Mouse (Mus musculus) gastrocnemius, adult 2 months (tissue): ENCODE results near the gene Crtc3. TPM values are rescaled to one million over a fixed set of nuclear protein-coding genes. Genes with fewer than 3 reads are reported as not detected.

Source experiments
- DNase-seq: peaks from one replicate; pipeline ENCODE4 v3.0.0; 2022
- H3K27ac ChIP-seq: fragments of 200-600 bp; 2 replicates; pipeline ENCODE4 v1.8.1; 2022; ENCODE audit warnings: mild to moderate bottlenecking
- H3K4me3 ChIP-seq: fragments of 200-600 bp; 2 replicates; pipeline ENCODE4 v1.8.1; 2022; ENCODE audit warnings: mild to moderate bottlenecking, moderate library complexity
- CTCF ChIP-seq: fragments of 200-600 bp; IDR thresholded peaks from 2 replicates; pipeline ENCODE4 v1.8.1; 2022; ENCODE audit warnings: antibody characterized with exemption, mild to moderate bottlenecking, moderate library complexity
- intact Hi-C: fragments of 180-260 bp; cut with DNase I; formaldehyde crosslinking; loops from one replicate; pipeline ENCODE4 v1.15.1; 2025
- total RNA-seq, 2 experiments: library from RNA; stranded (reverse); gene quantifications; 2 replicates each; pipeline ENCODE4 v1.2.3; 2021

Crtc3 gene
- total RNA-seq, 2 experiments from 2014 or later, result 12.0 to 13.1 TPM

GRCm38 (mm10) chr7:80646093-80647025 is 42.3 kb downstream of the Crtc3 start:
- intact Hi-C loops, result no loop called here
- Histone ChIP-seq H3K27ac (peak overlapping the region; percentile 85), H3K4me3 (0 out of 2 replicates have a peak overlapping the region, but pooled peaks have one; percentile 68)
- DNase-seq, result peak; percentile 31
- TF ChIP-seq CTCF, result no peak

- DNase-seq, result no peak
- Histone ChIP-seq H3K4me3 (no peak overlapping the region), H3K27ac (peak overlapping the region; percentile 84)
- TF ChIP-seq CTCF, result no peak
- intact Hi-C loops, result no loop called here
Measured at GRCm38 (mm10) chr7:80642976-80643666, 45.6 kb downstream of the Crtc3 start.

GRCm38 (mm10) chr7:80642552-80642951 is 46.1 kb downstream of the Crtc3 start:
- no peak for TF ChIP-seq CTCF
- Histone ChIP-seq H3K27ac (peak overlapping the region; percentile 84), H3K4me3 (peak overlapping the region; percentile 56)
- DNase-seq, result peak; percentile 85
- intact Hi-C loops, result no loop called here

GRCm38 (mm10) chr7:80641899-80642298 is 46.8 kb downstream of the Crtc3 start:
- no peak for TF ChIP-seq CTCF
- peak overlapping the region; percentile 84 for H3K27ac ChIP-seq
- intact Hi-C loops, result no loop called here
- peak; percentile 63 for DNase-seq
- H3K4me3 ChIP-seq, result peak overlapping the region; percentile 56

GRCm38 (mm10) chr7:80641497-80641896 is 47.2 kb downstream of the Crtc3 start:
- H3K4me3 ChIP-seq, result peak overlapping the region; percentile 56; the same call in 1 of the 2 replicates
- intact Hi-C loops, result no loop called here
- TF ChIP-seq CTCF, result no peak
- DNase-seq, result peak; percentile 36
- H3K27ac ChIP-seq, result peak overlapping the region; percentile 84

GRCm38 (mm10) chr7:80639981-80640380 is 48.7 kb downstream of the Crtc3 start:
- no peak for TF ChIP-seq CTCF
- DNase-seq, result no peak
- Histone ChIP-seq H3K27ac (peak overlapping the region; percentile 84), H3K4me3 (no peak overlapping the region)
- intact Hi-C loops, result loop anchor here (5.0 kb wide), 1 partner anchor 47 kb away; the partner anchor contains the start of gene Crtc3

- Histone ChIP-seq H3K27ac (peak overlapping the region; percentile 84), H3K4me3 (no peak overlapping the region)
- no peak for TF ChIP-seq CTCF
- intact Hi-C loops, result loop anchor here (5.0 kb wide), 1 partner anchor 49 kb away; the partner anchor contains the start of gene Crtc3
- DNase-seq, result no peak
Measured at GRCm38 (mm10) chr7:80638460-80638859, 50.2 kb downstream of the Crtc3 start.

- no peak for DNase-seq
- H3K27ac ChIP-seq, result peak overlapping the region; percentile 84
- H3K4me3 ChIP-seq, result peak overlapping the region; percentile 29; the same call in 1 of the 2 replicates
- intact Hi-C loops, result loop anchor here (5.0 kb wide), 1 partner anchor 50 kb away; the partner anchor contains the start of gene Crtc3
- TF ChIP-seq CTCF, result no peak
Measured at GRCm38 (mm10) chr7:80636953-80637800, 51.5 kb downstream of the Crtc3 start.

GRCm38 (mm10) chr7:80636288-80636952 is 52.3 kb downstream of the Crtc3 start:
- peak overlapping the region; percentile 84 for H3K27ac ChIP-seq

GRCm38 (mm10) chr7:80635866-80636265 is 52.8 kb downstream of the Crtc3 start:
- TF ChIP-seq CTCF, result no peak
- no peak for DNase-seq
- intact Hi-C loops, result loop anchor here (5.0 kb wide), 1 partner anchor 51 kb away; the partner anchor contains the start of gene Crtc3
- H3K27ac ChIP-seq, result peak overlapping the region; percentile 84
- no peak overlapping the region; the same call in 1 of the 2 replicates for H3K4me3 ChIP-seq

More at GRCm38 (mm10) chr7:80636288-80636952, 52.3 kb downstream of the Crtc3 start:
- no peak for DNase-seq
- peak overlapping the region; percentile 29 for H3K4me3 ChIP-seq
- intact Hi-C loops, result loop anchor here (5.0 kb wide), 1 partner anchor 51 kb away; the partner anchor contains the start of gene Crtc3
- TF ChIP-seq CTCF, result no peak

GRCm38 (mm10) chr7:80634741-80635140 is 53.9 kb downstream of the Crtc3 start:
- intact Hi-C loops, result loop anchor here (5.0 kb wide), 1 partner anchor 53 kb away; the partner anchor contains the start of gene Crtc3
- no peak for DNase-seq
- Histone ChIP-seq H3K4me3 (no peak overlapping the region), H3K27ac (peak overlapping the region; percentile 84)
- no peak for TF ChIP-seq CTCF
